Mouse (Mus musculus) erythroblast, embryonic 14.5 days (primary cell): ENCODE measurements around the gene Srpk3. TPM values are rescaled to one million over a fixed set of nuclear protein-coding genes. Genes with fewer than 3 reads are reported as not detected.
"Not testable (repeated sequence)": the region's sequence is repeated elsewhere in the genome, so short reads cannot be mapped to it uniquely, and the experiment has no call there.

Experiments used
- H3K27me3 ChIP-seq: 2 replicates; pipeline ENCODE4 v1.6.1; 2012; ENCODE audit warnings: inconsistent platforms; ENCODE audit not compliant: control insufficient read depth
- H3K36me3 ChIP-seq: 2 replicates; pipeline ENCODE4 v1.6.1; 2012; ENCODE audit warnings: mild to moderate bottlenecking, inconsistent platforms; ENCODE audit not compliant: control insufficient read depth
- H3K4me1 ChIP-seq: 2 replicates; pipeline ENCODE4 v1.6.1; 2012; ENCODE audit warnings: inconsistent platforms; ENCODE audit not compliant: control insufficient read depth
- H3K4me3 ChIP-seq: replicated peaks from 2 replicates; pipeline ENCODE3; 2012; ENCODE audit warnings: moderate library complexity, mild to moderate bottlenecking, inconsistent platforms
- H3K9me3 ChIP-seq: 2 replicates; pipeline ENCODE4 v1.6.1; 2012; ENCODE audit warnings: low read length, inconsistent platforms, mixed read lengths; ENCODE audit not compliant: control insufficient read depth
- GATA1 ChIP-seq: IDR thresholded peaks from 2 replicates; pipeline ENCODE4 v1.6.1; 2012; ENCODE audit warnings: low read length, inconsistent platforms, mixed read lengths
- TAL1 ChIP-seq: IDR thresholded peaks from 3 replicates; pipeline ENCODE4 v1.6.1; 2012; ENCODE audit warnings: low read length, inconsistent platforms, mixed read lengths
- polyA plus RNA-seq: library from polyadenylated mRNA; stranded (reverse); fragments of >175 nt; gene quantifications from 2 replicates; pipeline ENCODE4 v1.2.3, GENCODE M21; 2012

Gene Srpk3
- polyA plus RNA-seq = not detected in 2 replicates

DNA sequence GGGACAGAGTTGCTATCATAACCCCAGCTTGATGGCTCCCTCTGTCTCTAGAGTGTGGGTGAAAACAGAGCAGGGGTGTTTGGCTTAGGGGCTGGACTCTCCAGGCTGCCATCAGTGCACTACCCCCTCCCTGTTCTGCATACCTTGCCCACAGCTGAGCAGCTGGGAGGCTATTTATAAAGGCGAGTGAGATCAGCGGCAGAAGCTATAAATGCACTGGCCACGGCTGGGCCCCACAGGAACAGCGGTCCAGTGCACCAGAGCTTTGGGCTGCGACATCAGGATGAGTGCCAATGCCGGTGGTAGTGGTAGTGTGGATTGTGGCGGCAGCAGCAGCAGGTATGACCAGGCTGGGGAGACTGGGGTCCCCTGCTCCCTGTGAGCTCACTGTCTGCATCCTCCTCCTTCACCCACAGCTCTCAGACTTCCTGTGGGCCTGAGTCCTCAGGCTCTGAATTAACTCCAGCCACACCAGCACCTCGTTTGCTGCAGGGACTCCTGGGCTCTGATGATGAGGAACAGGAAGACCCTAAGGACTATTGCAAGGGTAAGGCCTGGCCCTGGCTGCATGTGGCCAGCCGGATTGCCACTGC lies at the start of gene Srpk3:
Gene Srpk3 (plus strand): TSS at position 238 of the 593 bp plus-strand sequence.
- H3K36me3 ChIP-seq = peaks cover 34% of the 10 kb centered on the region
- H3K4me3 ChIP-seq = no peak within 1 kb of the TSS
- peaks cover 8% of the 10 kb centered on the region for H3K27me3 ChIP-seq
- H3K9me3 ChIP-seq = no peaks in the 10 kb centered on the region
- H3K4me1 ChIP-seq = no peaks in the 10 kb centered on the region
- TF ChIP-seq TAL1 (no peak), GATA1 (no peak)

DNA sequence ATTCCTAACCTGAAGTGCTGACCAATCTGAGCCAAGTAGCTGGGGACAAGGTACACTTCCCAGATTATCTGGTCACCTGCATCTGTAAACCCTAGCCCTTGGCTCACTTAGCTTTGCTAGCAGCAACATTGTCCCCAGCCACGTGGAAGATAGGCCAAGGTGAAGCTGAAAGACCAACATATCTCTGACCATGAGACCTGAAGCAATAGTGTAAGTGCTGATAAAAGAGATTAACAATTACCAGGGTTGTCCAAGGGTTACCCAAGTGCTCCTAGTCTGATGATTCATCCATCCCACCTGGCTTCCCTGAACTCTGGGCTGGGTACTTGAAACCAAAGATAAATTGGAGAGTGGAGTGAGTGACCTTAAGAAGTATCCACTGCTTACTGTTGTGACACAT lies 43.3 kb upstream of the Srpk3 start:
- Histone ChIP-seq H3K4me3 (no peak overlapping the region), H3K27me3 (no peaks in the 10 kb centered on the region), H3K36me3 (peaks cover 22% of the 10 kb centered on the region), H3K4me1 (no peaks in the 10 kb centered on the region), H3K9me3 (no peaks in the 10 kb centered on the region)
- no peak for TF ChIP-seq GATA1
- no peak for TF ChIP-seq TAL1

DNA sequence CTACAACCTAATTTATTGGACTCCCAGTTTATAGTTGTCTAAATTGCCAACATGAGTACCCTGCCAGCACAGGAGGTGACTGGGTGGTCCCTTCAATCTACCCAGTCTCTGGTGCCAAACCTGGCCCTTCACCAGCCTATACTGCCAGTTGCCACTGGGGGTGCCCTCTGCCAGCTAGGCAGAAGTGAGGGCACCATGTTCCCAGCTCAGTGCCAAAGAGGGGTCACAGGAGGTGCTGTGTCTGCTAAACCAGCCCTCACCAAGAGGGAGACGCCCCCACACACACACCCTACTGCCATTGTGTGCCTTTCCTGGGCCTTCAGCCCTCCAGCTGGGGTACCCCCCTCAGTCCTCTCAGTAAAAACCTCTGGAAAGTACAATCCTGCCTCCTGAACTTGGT lies 36.0 kb upstream of the Srpk3 start:
- Histone ChIP-seq H3K36me3 (peaks cover 4% of the 10 kb centered on the region; the same call in 1 of the 2 replicates), H3K4me1 (no peaks in the 10 kb centered on the region), H3K9me3 (no peaks in the 10 kb centered on the region), H3K4me3 (no peak overlapping the region), H3K27me3 (no peaks in the 10 kb centered on the region)
- TF ChIP-seq GATA1 = no peak
- no peak for TF ChIP-seq TAL1

GRCm38 (mm10) chrX:73739151-73739550 lies 35.1 kb upstream of the Srpk3 start:
- H3K36me3 ChIP-seq = peaks cover 3% of the 10 kb centered on the region; the same call in 1 of the 2 replicates
- no peaks in the 10 kb centered on the region for H3K4me1 ChIP-seq
- no peaks in the 10 kb centered on the region for H3K27me3 ChIP-seq
- no peak overlapping the region for H3K4me3 ChIP-seq
- H3K9me3 ChIP-seq = no peaks in the 10 kb centered on the region
- TF ChIP-seq GATA1 = no peak
- TF ChIP-seq TAL1 = no peak

DNA sequence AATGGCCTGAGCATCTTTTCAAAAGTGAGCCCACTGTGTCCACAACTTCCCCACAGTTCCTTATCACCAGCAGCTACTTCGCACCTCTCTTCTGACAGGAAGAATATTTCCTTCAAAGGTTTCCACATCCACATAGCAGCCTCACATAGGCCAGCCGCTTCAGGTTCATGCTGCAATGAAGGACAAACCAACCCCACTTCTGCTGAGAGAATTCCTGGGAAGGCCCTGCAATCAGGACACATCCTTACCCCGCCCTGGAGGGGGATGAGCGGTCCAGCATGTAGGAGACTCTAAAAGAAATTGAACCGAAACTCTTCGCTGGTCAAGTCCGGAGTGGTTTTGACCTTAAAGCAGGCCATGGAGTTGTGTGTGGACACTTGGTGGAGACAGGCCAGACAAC lies 34.4 kb upstream of the Srpk3 start:
- H3K4me1 ChIP-seq, H3K4me3 ChIP-seq, H3K27me3 ChIP-seq, H3K9me3 ChIP-seq, H3K36me3 ChIP-seq: not testable (repeated sequence)

DNA sequence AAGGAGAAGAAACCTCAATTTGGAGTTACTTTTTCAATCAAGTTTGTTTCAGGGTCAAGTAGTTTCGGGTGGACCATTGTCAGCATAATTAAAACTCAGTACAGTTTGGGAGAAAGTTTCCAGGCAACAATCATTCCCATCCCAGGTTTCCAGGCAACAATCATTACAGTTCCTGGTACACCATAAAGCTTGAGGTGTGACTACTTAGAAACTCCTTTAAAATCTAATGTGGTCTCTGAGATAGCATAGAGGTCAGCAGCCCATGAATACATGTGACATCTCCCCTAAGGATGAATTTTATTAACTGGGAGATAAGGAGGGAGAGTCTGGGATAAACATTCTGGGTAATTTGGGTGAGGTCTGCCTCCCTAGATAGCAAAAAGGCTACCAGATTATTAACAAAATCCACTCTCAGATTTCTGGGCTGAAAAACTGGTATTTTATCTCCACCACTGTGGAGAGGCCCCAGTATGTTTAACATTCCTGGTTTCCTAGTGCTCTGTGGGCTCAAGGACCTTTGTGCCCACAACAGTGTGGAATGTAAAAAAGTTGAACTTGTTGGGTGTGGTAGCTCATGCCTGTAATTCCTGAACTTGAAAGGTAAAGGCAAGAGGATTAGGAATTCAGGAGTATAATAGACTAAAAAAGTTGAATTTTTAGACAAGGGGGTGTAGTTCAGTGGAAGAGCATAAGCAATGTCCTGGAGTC lies 29.3 kb upstream of the Srpk3 start:
- H3K4me3 ChIP-seq = no peak overlapping the region
- H3K36me3 ChIP-seq = no peaks in the 10 kb centered on the region
- TF ChIP-seq GATA1 (no peak), TAL1 (no peak)
- H3K4me1 ChIP-seq = no peaks in the 10 kb centered on the region
- H3K9me3 ChIP-seq = no peaks in the 10 kb centered on the region
- H3K27me3 ChIP-seq = no peaks in the 10 kb centered on the region

DNA sequence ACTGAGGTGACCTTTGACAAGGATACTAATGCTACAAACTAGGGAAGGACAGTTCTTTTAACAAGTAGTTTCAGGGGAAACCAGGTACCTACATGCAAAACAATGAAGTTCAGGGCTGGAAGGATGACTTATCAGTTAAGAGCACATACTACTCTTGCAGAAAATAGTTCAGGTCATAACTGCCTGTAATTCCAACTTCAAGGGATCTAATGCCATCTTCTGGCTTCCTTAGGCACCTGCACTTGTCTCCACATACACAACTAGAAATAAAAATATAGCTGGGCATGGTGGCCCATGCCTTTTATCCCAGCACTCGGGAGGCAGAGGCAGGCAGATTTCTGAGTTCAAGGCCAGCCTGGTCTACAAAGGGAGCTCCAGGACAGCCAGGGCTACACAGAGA lies 25.2 kb upstream of the Srpk3 start:
- no peak overlapping the region for H3K4me3 ChIP-seq
- no peaks in the 10 kb centered on the region for H3K4me1 ChIP-seq
- no peaks in the 10 kb centered on the region for H3K36me3 ChIP-seq
- H3K9me3 ChIP-seq = no peaks in the 10 kb centered on the region
- TF ChIP-seq GATA1 (no peak), TAL1 (no peak)
- no peaks in the 10 kb centered on the region; the same call in 1 of the 2 replicates for H3K27me3 ChIP-seq

- no peaks in the 10 kb centered on the region for H3K36me3 ChIP-seq
- TF ChIP-seq TAL1 = no peak
- TF ChIP-seq GATA1 = no peak
- peaks cover 5% of the 10 kb centered on the region; the same call in 1 of the 2 replicates for H3K27me3 ChIP-seq
- H3K4me1 ChIP-seq = no peaks in the 10 kb centered on the region
- H3K4me3 ChIP-seq = no peak within 1 kb of the TSS
- no peaks in the 10 kb centered on the region for H3K9me3 ChIP-seq
Measured at GRCm38 (mm10) chrX:73756334-73757140, 17.7 kb upstream of the Srpk3 start, which contains the start of gene Plxnb3. Gene Plxnb3, plus strand, starts transcription at chrX:73757090.
